Mouse (Mus musculus) spleen, adult 2 months (tissue): Measurements from ENCODE around the gene C130074G19Rik. TPM values are rescaled to one million over a fixed set of nuclear protein-coding genes. Genes with fewer than 3 reads are reported as not detected.

Source experiments
- DNase-seq, 2 experiments: peaks; one replicate each; pipeline versions ENCODE4 v3.0.0 to v3.0.0-alpha.2; 2012 to 2021; ENCODE audit warnings: low spot score in 2 of 2, low read depth in 1 of 2
- H3K27ac ChIP-seq: fragments of 200-500 bp; 2 replicates; pipeline ENCODE4 v1.5.1; 2012; ENCODE audit warnings: low read length, inconsistent platforms; ENCODE audit not compliant: insufficient read depth
- H3K27me3 ChIP-seq: fragments of 200-500 bp; 2 replicates; pipeline ENCODE4 v1.6.1; 2012; ENCODE audit warnings: mild to moderate bottlenecking, moderate library complexity, low read length, inconsistent platforms; ENCODE audit not compliant: control insufficient read depth, insufficient read depth
- H3K36me3 ChIP-seq: fragments of 200-500 bp; 2 replicates; pipeline ENCODE4 v1.6.1; 2012; ENCODE audit warnings: mild to moderate bottlenecking, low read length, inconsistent platforms; ENCODE audit not compliant: control insufficient read depth, insufficient read depth
- H3K4me1 ChIP-seq: fragments of 200-500 bp; 2 replicates; pipeline ENCODE4 v1.6.1; 2011; ENCODE audit warnings: inconsistent platforms; ENCODE audit not compliant: control insufficient read depth, insufficient read depth, insufficient read length
- H3K4me3 ChIP-seq: fragments of 200-500 bp; 2 replicates; pipeline ENCODE4 v1.5.1; 2011; ENCODE audit warnings: mild to moderate bottlenecking, inconsistent platforms; ENCODE audit not compliant: insufficient read depth, insufficient read length; ENCODE audit errors: extremely low read depth
- CTCF ChIP-seq: fragments of 200-500 bp; IDR thresholded peaks from 2 replicates; pipeline ENCODE4 v1.5.1; 2011; ENCODE audit warnings: mild to moderate bottlenecking, inconsistent platforms; ENCODE audit not compliant: insufficient read depth, insufficient read length, insufficient replicate concordance; ENCODE audit errors: extremely low read depth
- POLR2A ChIP-seq: fragments of 200-500 bp; IDR thresholded peaks from 2 replicates; pipeline ENCODE4 v1.6.1; 2011; ENCODE audit warnings: low read depth, low read length, inconsistent platforms
- WGBS: fragments of 180-500 bp; shearing (Covaris S2); methylation state at CpG from one replicate; pipeline ENCODE4 v1.1.7; 2018; 5-methylcytosine and 5-hydroxymethylcytosine counted together
- polyA plus RNA-seq: library from polyadenylated mRNA; depleted of rRNA; stranded (reverse); fragments of >200 nt; gene quantifications from 2 replicates; pipeline ENCODE4 v1.2.3, GENCODE M21; 2012

Gene C130074G19Rik
- polyA plus RNA-seq, 1 experiment, result 2.1 TPM

- 65% methylated on average over 2 of the region's 2 CpGs for WGBS
- no peak for DNase-seq
Measured at GRCm38 (mm10) chr1:184877306-184877705, 5.7 kb downstream of the C130074G19Rik start.

GRCm38 (mm10) chr1:184873910-184874309 lies 9.1 kb downstream of the C130074G19Rik start:
- no peak for TF ChIP-seq CTCF
- no peak for TF ChIP-seq POLR2A
- H3K27ac ChIP-seq, result no peak overlapping the region
- no peaks in the 10 kb centered on the region for H3K36me3 ChIP-seq
- 79% methylated on average over 11 of the region's 11 CpGs for WGBS
- no peaks in the 10 kb centered on the region for H3K27me3 ChIP-seq
- no peak overlapping the region for H3K4me3 ChIP-seq
- DNase-seq, result no peak
- no peaks in the 10 kb centered on the region for H3K4me1 ChIP-seq

More at GRCm38 (mm10) chr1:184877306-184877705, 5.7 kb downstream of the C130074G19Rik start:
- no peak overlapping the region for H3K4me3 ChIP-seq
- 0 out of 2 replicates have a peak, but pooled peaks cover 1% of the 10 kb centered on the region for H3K27me3 ChIP-seq
- TF ChIP-seq CTCF (no peak), POLR2A (no peak)
- no peak overlapping the region for H3K27ac ChIP-seq
- H3K36me3 ChIP-seq, result no peaks in the 10 kb centered on the region
- H3K4me1 ChIP-seq, result no peaks in the 10 kb centered on the region

- H3K4me3 ChIP-seq, result no peak overlapping the region
- H3K36me3 ChIP-seq, result no peaks in the 10 kb centered on the region
- WGBS, result 85% methylated on average over 7 of the region's 7 CpGs
- no peak overlapping the region for H3K27ac ChIP-seq
- H3K4me1 ChIP-seq, result no peaks in the 10 kb centered on the region
- TF ChIP-seq POLR2A (no peak), CTCF (no peak)
- DNase-seq, result no peak
- no peaks in the 10 kb centered on the region for H3K27me3 ChIP-seq
Measured at GRCm38 (mm10) chr1:184872069-184872819, 10.8 kb downstream of the C130074G19Rik start.

GRCm38 (mm10) chr1:184871506-184871905 lies 11.5 kb downstream of the C130074G19Rik start:
- Histone ChIP-seq H3K27ac (no peak overlapping the region), H3K36me3 (no peaks in the 10 kb centered on the region), H3K4me3 (no peak overlapping the region), H3K4me1 (no peaks in the 10 kb centered on the region), H3K27me3 (no peaks in the 10 kb centered on the region)
- no peak for DNase-seq
- TF ChIP-seq CTCF (no peak), POLR2A (no peak)
- WGBS, result 94% methylated on average over 1 of the region's 1 CpGs

GRCm38 (mm10) chr1:184870646-184871385 lies 12.2 kb downstream of the C130074G19Rik start:
- TF ChIP-seq POLR2A (no peak), CTCF (no peak)
- no peaks in the 10 kb centered on the region for H3K4me1 ChIP-seq
- no peak for DNase-seq
- no peak overlapping the region for H3K27ac ChIP-seq
- WGBS, result 90% methylated on average over 11 of the region's 11 CpGs
- H3K4me3 ChIP-seq, result no peak overlapping the region
- no peaks in the 10 kb centered on the region for H3K36me3 ChIP-seq
- no peaks in the 10 kb centered on the region for H3K27me3 ChIP-seq

GRCm38 (mm10) chr1:184869939-184870565 lies 13.0 kb downstream of the C130074G19Rik start:
- DNase-seq, result no peak
- H3K36me3 ChIP-seq, result no peaks in the 10 kb centered on the region
- WGBS, result 68% methylated on average over 4 of the region's 4 CpGs
- H3K4me3 ChIP-seq, result no peak overlapping the region
- H3K27me3 ChIP-seq, result no peaks in the 10 kb centered on the region
- H3K4me1 ChIP-seq, result no peaks in the 10 kb centered on the region
- no peak overlapping the region for H3K27ac ChIP-seq
- no peak for TF ChIP-seq POLR2A
- TF ChIP-seq CTCF, result no peak
